Mouse (Mus musculus) liver, adult 2 months (tissue): ENCODE measurements around the gene Acap3. TPM values are rescaled to one million over a fixed set of nuclear protein-coding genes. Genes with fewer than 3 reads are reported as not detected.

Experiments
- DNase-seq: peaks from one replicate; pipeline ENCODE4 v3.0.0-alpha.2; 2011; ENCODE audit warnings: low read depth, low spot score; ENCODE audit errors: extremely low read depth
- H3K27ac ChIP-seq: fragments of 200-500 bp; replicated peaks from 2 replicates; pipeline ENCODE4 v1.5.1; 2012; ENCODE audit warnings: low read depth, mild to moderate bottlenecking, control low read depth, inconsistent platforms, low read length; ENCODE audit not compliant: insufficient read depth
- H3K27me3 ChIP-seq: fragments of 200-500 bp; 2 replicates; pipeline ENCODE4 v1.6.1; 2012; ENCODE audit warnings: mild to moderate bottlenecking, moderate library complexity, low read length, inconsistent platforms; ENCODE audit not compliant: control insufficient read depth, insufficient read depth
- H3K36me3 ChIP-seq: fragments of 200-500 bp; 2 replicates; pipeline ENCODE4 v1.6.1; 2012; ENCODE audit warnings: low read length, inconsistent platforms; ENCODE audit not compliant: control insufficient read depth, insufficient read depth
- H3K4me1 ChIP-seq: fragments of 200-500 bp; 2 replicates; pipeline ENCODE4 v1.6.1; 2011; ENCODE audit warnings: low read length; ENCODE audit not compliant: control insufficient read depth, insufficient read depth
- H3K4me3 ChIP-seq: fragments of 200-500 bp; 2 replicates; pipeline ENCODE4 v1.5.1; 2011; ENCODE audit warnings: low read depth, mild to moderate bottlenecking, control low read depth, low read length, moderate library complexity; ENCODE audit not compliant: insufficient read depth
- H3K79me2 ChIP-seq: fragments of 200-500 bp; 2 replicates; pipeline ENCODE4 v1.6.1; 2012; ENCODE audit warnings: inconsistent platforms, mild to moderate bottlenecking, low read length, moderate library complexity; ENCODE audit not compliant: control insufficient read depth, insufficient read depth
- H3K9ac ChIP-seq: fragments of 200-500 bp; 2 replicates; pipeline ENCODE4 v1.6.1; 2012; ENCODE audit warnings: low read depth, mild to moderate bottlenecking, control low read depth, inconsistent platforms, low read length
- CTCF ChIP-seq: fragments of 200-500 bp; IDR thresholded peaks from 2 replicates; pipeline ENCODE4 v1.5.1; 2011; ENCODE audit warnings: low read depth, low read length, control low read depth
- POLR2A ChIP-seq: fragments of 200-500 bp; IDR thresholded peaks from 2 replicates; pipeline ENCODE4 v1.6.1; 2011; ENCODE audit warnings: low read length, control low read depth; ENCODE audit not compliant: insufficient read depth; ENCODE audit errors: extremely low read depth
- WGBS: fragments of 180-500 bp; shearing (Covaris S2); methylation state at CpG from one replicate; pipeline ENCODE4 v1.1.7; 2018; 5-methylcytosine and 5-hydroxymethylcytosine counted together
- polyA plus RNA-seq: library from polyadenylated mRNA; depleted of rRNA; stranded (reverse); fragments of >200 nt; gene quantifications from 2 replicates; pipeline ENCODE4 v1.2.3, GENCODE M21; 2012
- total RNA-seq: library from RNA; depleted of rRNA; stranded (reverse); fragments of >200 nt; gene quantifications from 2 replicates; pipeline ENCODE4 v1.2.3, GENCODE M21; 2014

Gene Acap3
- total and polyA plus RNA-seq, 2 experiments: 2.5 to 6.9 TPM

DNA sequence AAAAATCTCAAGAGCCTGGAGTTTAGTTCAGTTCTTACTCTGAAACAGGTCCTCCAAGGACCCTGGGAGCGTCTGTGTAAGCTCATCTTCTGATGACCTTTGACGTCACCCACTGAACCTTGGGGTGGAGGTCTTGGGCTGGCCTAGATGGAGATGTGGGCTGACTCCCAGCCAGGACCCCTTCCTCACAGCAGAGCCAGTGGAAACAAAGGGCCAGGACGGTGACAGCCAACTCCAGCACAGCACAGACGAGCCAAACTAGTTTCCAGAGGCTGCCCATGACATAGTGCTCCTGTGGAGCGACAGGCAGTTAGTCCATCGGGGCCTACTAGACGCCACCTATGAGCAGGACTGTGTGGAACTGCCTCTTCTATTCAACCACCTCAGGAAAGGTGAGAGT is 16.7 kb downstream of the Acap3 start:
- H3K4me3 ChIP-seq: no peak overlapping the region
- H3K9ac ChIP-seq: no peak overlapping the region
- no peak for TF ChIP-seq CTCF
- TF ChIP-seq POLR2A: no peak
- H3K4me1 ChIP-seq: no peaks in the 10 kb centered on the region
- no peaks in the 10 kb centered on the region for H3K36me3 ChIP-seq
- 84% methylated on average over 7 of the region's 7 CpGs for WGBS
- no peaks in the 10 kb centered on the region for H3K27me3 ChIP-seq
- H3K27ac ChIP-seq: no peak overlapping the region
- H3K79me2 ChIP-seq: no peaks in the 10 kb centered on the region
- no peak for DNase-seq

DNA sequence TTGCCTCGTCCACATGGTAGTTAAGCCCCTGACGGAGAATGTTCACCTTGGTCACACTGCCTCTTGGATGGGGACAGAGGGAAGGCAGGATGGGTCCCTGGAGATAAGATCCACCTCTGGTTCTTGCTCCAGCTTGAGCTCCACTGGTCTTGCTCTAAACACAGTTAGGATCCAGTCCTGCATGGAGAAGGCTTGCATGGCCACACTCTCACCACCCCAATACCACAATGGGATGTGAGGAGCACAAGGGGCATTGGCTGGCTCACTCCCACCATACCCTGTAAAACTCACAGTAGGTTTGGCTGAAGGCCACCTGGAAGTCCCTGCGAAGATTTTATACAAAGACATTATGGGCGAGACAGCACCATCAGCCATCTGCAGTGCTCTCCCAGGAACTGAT is 17.1 kb downstream of the Acap3 start:
- no peaks in the 10 kb centered on the region for H3K4me1 ChIP-seq
- 92% methylated on average over 4 of the region's 4 CpGs for WGBS
- no peak overlapping the region for H3K9ac ChIP-seq
- TF ChIP-seq CTCF (no peak), POLR2A (no peak)
- H3K4me3 ChIP-seq: no peak overlapping the region
- no peaks in the 10 kb centered on the region for H3K27me3 ChIP-seq
- H3K36me3 ChIP-seq: no peaks in the 10 kb centered on the region
- H3K79me2 ChIP-seq: no peaks in the 10 kb centered on the region
- no peak overlapping the region for H3K27ac ChIP-seq
- DNase-seq: no peak

DNA sequence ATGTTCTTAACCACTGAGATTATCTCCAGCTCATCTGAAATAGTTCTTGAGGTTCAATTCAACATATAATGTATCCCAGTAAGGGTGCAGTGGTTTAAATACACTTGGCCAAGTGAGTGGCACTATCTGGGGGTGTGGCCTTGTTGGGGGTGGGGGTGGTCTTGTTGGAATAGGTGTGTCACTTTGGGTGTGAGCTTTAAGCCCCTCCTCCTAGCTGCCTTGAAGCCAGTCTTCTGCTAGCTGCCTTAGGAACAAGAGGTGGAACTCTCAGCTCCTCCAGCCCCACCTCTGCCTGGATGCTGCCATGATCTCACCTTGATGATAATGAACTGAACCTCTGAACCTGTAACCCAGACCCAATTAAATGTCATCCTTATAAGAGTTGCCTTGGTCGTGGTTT is 40.4 kb downstream of the Acap3 start:
- Histone ChIP-seq H3K36me3 (no peaks in the 10 kb centered on the region), H3K27ac (no peak overlapping the region), H3K4me1 (no peaks in the 10 kb centered on the region), H3K27me3 (no peaks in the 10 kb centered on the region), H3K79me2 (no peaks in the 10 kb centered on the region; the same call in 1 of the 2 replicates), H3K9ac (no peak overlapping the region), H3K4me3 (no peak overlapping the region)
- TF ChIP-seq POLR2A (no peak), CTCF (no peak)
- 78% methylated on average over 1 of the region's 1 CpGs for WGBS
- no peak for DNase-seq

DNA sequence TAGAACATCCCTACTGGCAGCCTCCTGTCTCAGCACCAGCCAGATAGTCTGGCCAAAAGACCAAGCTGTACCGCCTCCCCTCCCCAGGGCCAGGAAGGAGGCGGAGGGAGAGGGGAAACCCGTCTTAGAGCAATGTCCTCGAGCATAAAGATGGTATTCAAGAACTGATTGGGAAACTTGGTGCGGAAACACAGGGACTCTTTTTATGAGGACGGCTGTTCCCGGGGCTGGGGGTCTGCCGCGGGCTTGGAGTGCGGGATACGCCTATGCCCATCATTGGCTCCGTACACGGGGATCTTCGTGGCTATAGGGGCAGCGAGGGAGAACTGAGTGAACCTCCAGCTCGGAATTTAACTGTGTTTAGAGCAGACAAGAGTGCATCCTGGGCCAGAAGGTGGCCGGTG is 51.4 kb downstream of the Acap3 start:
- H3K4me1 ChIP-seq: peaks cover 15% of the 10 kb centered on the region
- H3K36me3 ChIP-seq: no peaks in the 10 kb centered on the region
- H3K27ac ChIP-seq: peak overlapping the region; percentile 75
- H3K27me3 ChIP-seq: no peaks in the 10 kb centered on the region
- H3K4me3 ChIP-seq: peak overlapping the region; percentile 75
- DNase-seq: no peak
- peak overlapping the region; percentile 65 for H3K9ac ChIP-seq
- TF ChIP-seq CTCF: no peak
- no peak for TF ChIP-seq POLR2A
- peaks cover 30% of the 10 kb centered on the region; the same call in 1 of the 2 replicates for H3K79me2 ChIP-seq
- WGBS: 3% methylated on average over 17 of the region's 17 CpGs

- under 1% methylated on average over 85 of the region's 85 CpGs for WGBS
- peak; percentile 91 for DNase-seq
- H3K4me3 ChIP-seq: peak within 1 kb of the TSS; percentile 75
These were observed 52.1 kb downstream of the Acap3 start, which contains the start of gene Ube2j2 for GRCm38 (mm10) chr4:155943534-155944249. Gene Ube2j2, plus strand, starts transcription at chr4:155943831.

DNA sequence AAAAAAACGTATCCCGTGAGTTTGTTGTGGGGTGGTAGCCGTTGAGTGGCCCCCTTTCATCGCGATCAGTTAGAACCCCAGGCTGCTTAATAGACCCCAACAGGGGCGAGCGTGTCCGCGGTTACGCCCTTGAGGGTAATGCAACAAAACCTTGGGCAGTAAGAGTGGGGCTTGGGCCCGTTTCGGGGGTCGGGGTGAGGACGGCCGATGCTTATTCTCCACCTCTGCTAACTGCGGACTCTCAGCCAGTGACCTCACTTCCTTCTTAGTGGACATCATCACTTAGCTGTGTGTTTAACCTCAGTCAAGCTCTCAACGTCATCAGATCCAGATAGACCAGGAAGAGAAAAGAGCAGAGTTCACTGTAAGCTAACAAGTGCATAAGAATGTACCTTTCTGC is 52.6 kb downstream of the Acap3 start:
- no peaks in the 10 kb centered on the region for H3K27me3 ChIP-seq
- TF ChIP-seq POLR2A: no peak
- TF ChIP-seq CTCF: no peak
- WGBS: under 1% methylated on average over 17 of the region's 17 CpGs
- H3K4me1 ChIP-seq: peaks cover 15% of the 10 kb centered on the region
- H3K79me2 ChIP-seq: peaks cover 37% of the 10 kb centered on the region; the same call in 1 of the 2 replicates
- H3K27ac ChIP-seq: peak overlapping the region; percentile 59
- peak; percentile 83 for DNase-seq
- peak overlapping the region; percentile 89 for H3K9ac ChIP-seq
- H3K4me3 ChIP-seq: peak overlapping the region; percentile 75
- H3K36me3 ChIP-seq: peaks cover 11% of the 10 kb centered on the region

More at GRCm38 (mm10) chr4:155943534-155944249, 52.1 kb downstream of the Acap3 start, which contains the start of gene Ube2j2:
- Histone ChIP-seq H3K79me2 (peaks cover 34% of the 10 kb centered on the region; the same call in 1 of the 2 replicates), H3K9ac (peak within 1 kb of the TSS; percentile 89), H3K27me3 (no peaks in the 10 kb centered on the region), H3K4me1 (peaks cover 15% of the 10 kb centered on the region), H3K36me3 (peaks cover 5% of the 10 kb centered on the region), H3K27ac (peak within 1 kb of the TSS; percentile 75)
- TF ChIP-seq POLR2A (peak; percentile 30), CTCF (no peak)
